Mouse (Mus musculus): ENCODE measurements at regions not wholly inside any gene's neighbourhood (a gene's known extent, or its start where the extent isn't known, plus 50 kb on each side); places are given as distances from the start of the nearest gene placed in this dataset.

DNA sequence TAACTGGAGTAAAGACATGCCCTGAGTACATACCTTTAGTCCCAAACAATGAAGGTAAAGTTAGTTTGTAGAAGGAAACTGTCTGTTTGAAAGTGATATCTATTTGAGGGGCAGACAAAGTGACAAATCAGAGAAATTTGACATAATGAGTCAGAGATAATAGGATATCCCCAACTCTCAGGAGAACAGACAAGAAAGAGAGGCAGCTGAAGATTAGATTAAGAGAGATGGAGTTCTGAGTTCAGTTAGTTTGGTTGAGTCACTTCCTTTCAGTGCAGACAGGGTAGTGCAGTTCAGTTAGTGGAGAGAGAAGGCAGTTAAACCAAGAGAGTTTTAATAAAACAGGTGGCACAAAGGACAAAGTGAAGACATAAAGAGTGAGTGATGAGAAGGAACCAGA lies 477.4 kb upstream of the Diaph2 start:
- DNase-seq (ENCODE audit: low spot score in 2 of 2) = no peak

DNA sequence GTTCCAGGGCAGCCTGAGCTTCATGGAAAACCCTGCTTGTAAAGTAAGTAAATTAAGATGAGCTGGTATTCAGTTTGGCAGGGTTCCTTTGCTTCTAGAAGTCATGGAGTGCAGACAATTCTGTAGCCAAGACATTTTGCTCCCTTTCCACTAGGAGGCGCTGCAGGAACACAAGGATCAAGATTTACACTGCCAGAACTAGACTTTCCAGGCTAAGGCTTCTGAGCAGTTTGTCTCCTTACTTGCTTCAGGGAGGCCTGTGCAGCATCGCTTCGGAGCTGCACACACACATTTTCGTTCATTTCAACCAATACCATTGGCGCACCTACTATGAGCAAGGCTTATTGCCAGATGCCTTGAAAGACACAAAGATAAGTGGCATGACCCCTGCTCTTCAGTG lies 445.6 kb upstream of the Diaph2 start:
- peak in 1 of 2 experiments; percentile 28 for DNase-seq (ENCODE audit: low spot score in 2 of 2)

DNA sequence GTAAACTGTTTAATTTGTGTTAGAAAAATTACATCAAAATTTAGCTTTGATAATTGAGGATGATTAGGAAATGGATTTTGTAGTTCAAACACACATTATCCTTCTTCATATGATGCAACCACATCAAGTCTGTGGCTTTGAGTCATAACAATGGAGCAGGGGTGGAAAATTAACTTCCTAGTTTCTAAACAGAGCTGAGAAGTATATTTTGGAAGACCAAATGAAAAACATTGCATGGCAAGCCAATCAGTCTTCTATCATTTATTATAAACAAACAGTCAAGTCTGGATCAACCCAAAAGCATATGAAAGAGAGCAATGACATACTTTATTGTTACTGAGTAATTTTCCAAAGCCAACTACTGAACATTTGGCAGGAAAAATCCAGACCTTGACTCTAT lies 440.2 kb upstream of the Diaph2 start:
- DNase-seq (ENCODE audit: low spot score in 2 of 2) = no peak

DNA sequence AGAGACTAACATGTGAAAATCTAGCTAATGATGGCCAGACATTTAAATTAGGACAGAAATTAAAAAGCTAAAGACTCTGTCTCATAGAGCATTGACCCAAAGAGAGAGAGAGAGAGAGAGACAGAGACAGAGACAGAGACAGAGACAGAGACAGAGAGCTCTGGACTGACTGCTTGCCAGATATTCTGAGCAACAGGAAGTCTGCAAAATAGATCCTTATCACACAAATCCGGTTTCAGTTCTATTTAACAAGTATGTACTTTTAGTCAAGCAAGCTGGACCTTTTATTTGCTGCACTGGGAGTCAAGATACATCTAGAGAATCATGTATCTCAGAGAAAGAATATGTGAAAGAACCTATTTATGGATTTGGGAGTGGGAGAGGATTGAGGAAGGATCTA lies 420.1 kb upstream of the Diaph2 start:
- DNase-seq (ENCODE audit: low spot score in 2 of 2) = no peak

DNA sequence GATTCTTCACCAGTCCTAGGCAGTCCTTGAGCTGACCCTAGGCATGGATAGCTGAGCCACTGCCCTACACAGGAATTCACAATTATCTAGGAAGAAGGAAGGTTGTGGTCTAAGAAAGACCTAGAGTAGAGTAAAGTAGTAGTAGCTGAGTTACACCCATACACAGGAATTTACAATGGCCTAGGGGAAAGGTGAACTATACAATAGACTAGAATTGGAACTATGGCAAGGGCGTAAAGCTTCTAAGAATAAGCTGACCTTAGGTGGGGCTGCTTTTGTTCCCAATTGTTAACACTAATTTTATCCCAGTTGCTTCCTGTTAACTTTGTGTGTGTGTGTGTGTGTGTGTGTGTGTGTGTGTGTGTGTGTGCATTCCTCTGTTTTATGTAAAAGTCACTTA lies 416.7 kb upstream of the Diaph2 start:
- no peak for DNase-seq (ENCODE audit: low spot score in 2 of 2)
